Mouse (Mus musculus) frontal cortex, postnatal 36 days (tissue): Measurements from ENCODE around the gene Gpr19.
A peak's percentile ranks its signal among the peaks of the same experiment; 100 is the strongest.

ENCODE experiments used
- DNase-seq, 2 experiments: peaks; one replicate each; pipeline ENCODE4 v3.0.0; 2022; ENCODE audit warnings: low spot score in 2 of 2

The Gpr19 gene

DNA sequence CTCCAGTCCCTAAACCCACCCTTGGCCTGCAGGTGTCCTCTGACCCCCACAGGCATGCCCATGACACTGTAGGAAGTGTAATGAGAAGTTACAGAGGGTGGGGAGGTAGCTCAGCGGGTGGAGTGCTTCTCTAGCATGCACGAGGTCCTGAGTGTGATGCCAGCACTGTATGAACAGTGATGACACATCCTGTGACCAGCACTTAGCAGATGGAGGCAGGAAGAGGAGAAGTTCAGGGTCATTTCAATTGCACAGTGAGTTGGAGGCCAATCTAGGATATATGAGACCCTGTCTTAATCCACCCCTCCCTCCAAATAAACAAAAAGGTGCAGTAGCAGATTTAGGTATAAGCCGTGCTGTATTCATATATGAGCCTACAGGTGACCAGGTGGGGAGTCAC, 48.4 kb downstream of the Gpr19 start:
- DNase-seq, result no peak

DNA sequence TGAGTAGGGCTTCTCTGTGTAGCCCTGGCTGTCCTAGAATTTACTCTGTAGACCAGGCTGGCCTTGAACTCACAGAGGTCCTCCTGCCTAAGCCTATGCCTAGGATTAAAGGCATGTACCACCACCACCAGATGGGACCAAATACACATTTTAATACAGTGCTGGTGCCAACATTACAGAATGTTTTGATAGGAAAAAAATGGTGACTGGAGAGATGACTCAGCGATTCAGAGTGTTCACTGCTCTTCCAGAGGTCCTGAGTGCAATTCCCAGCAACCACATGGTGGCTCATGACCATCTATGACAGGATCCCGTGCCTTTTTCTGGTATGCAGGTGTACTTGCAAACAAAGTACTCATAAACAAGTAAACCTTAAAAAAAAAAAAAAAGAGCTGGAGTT, 48.9 kb downstream of the Gpr19 start:
- no peak for DNase-seq

DNA sequence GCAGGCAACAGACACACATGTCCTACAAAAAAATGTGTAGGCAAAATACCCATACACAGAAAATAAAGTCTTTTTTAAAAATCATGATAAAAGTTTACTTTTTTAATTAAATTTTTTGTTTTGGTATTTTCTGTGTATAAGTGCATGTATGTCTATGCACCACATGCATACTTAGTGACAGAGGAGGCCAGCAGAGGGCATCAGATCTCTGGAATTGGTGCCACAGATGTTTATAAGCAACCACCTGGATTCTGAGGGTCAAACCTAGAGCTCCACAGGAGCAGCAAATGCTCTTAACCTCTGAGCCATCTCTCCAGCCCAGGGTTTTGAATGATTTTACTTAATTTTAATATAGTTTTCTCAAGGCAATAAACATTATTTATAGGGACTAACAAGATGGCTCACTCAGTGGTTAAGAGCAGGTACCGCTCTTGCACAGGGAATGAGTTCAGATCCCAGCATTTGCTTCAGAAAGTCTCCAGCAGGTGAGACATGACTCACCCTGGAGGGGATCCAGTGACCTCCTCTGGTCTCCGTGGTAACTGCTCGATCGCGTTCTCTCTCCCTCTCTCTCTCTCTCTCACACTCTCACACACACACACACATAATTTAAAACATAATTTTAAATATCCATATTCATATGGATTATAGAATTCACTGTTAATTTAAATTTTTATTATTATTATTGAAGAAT, 50.0 kb downstream of the Gpr19 start:
- DNase-seq, result no peak

DNA sequence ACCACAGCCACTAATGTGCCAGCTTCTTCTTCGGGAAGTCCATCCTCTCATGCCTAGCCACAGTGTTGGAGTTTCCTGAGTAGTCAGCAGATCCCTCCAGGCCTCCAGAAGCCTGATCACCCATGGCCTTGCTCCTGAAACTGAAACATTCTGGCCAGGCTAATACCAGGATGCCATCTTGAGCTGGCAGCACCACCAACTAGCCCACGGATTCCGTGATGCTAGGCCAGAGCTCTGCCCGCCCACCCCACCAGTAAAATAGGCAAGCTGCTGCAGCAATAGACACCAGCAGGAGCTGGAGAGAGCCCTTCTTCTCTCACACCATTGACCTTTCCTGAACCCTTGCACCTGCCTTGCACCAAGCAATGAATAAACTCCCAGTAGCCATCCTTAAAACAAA, 50.8 kb downstream of the Gpr19 start:
- no peak for DNase-seq

DNA sequence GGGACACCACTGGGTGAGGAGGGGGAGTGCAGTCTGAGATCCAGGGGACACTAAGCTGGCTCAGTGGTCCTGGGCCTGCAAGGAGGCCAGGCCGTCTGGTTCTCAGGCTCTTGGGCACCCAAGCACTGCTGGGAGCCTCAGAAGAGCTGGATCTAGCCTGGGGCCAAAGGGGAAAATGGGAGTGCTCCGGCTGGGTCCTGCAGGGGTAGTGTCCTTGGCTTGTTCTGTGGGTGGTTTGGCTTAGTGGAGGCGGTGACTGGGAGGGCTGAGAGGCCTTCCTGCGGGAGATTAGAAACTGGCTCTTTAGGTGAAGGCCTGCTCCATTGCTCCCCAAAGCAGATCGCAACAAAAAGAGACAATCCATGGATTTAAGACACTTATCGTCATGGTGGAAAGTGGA, 52.1 kb downstream of the Gpr19 start:
- DNase-seq, result no peak

DNA sequence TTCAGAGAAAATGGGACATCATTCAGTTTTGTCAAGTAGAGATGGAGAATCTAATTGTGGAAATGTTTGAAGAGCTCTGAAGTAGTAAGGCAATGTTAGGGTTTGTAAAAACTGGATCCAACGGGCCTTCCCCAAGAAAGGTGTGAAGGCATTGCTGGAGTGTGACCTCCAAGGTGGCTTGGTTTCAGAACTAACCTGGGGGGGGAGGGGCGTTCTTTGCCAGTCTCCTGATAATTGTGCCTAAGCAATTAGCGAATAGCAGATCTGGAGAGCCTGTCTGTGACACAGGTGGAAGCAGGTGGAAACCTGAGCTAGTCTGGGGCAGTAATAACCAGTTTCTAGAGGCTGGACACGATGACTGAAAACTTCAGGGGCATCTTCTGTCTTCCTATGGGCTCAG, 52.7 kb downstream of the Gpr19 start:
- DNase-seq, result no peak

DNA sequence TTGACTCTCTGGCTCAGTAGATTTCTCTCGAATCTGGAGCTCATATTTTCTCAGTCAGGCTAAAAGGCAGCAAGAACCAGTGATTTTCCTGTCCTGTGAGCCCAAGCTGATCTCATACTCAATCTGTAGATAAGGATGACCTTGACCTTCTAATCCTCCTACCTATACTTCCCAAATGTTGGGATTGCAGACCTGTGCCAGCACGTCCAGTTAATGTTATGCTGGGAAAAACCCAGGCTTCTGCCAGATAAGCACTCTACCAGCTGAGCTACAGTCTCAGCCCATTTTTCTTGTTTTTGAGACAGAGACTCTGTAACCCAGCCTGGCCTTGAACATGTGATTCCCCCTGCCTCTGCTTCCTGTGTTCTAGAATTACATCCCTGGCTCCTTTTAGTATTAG, 58.0 kb downstream of the Gpr19 start:
- DNase-seq, result no peak

DNA sequence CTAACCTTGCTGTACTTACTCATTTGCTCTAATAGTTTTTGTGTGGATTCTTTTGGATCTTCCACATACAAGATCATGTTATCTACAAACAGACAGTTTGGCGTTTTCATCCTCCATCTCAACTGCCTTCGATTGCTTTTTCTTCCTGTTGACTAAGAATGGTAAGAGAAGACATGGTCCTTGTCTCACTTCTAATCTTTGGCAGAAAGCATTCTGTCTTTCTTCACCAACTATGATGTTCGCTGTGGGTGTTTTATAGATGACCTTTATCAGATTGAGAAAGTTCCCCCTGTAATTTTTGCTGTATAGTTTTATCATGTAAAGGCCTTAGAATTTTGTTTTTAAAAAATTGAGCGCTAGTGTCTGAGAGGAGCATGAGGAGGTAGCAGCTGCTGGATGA, 60.3 kb downstream of the Gpr19 start:
- no peak for DNase-seq

DNA sequence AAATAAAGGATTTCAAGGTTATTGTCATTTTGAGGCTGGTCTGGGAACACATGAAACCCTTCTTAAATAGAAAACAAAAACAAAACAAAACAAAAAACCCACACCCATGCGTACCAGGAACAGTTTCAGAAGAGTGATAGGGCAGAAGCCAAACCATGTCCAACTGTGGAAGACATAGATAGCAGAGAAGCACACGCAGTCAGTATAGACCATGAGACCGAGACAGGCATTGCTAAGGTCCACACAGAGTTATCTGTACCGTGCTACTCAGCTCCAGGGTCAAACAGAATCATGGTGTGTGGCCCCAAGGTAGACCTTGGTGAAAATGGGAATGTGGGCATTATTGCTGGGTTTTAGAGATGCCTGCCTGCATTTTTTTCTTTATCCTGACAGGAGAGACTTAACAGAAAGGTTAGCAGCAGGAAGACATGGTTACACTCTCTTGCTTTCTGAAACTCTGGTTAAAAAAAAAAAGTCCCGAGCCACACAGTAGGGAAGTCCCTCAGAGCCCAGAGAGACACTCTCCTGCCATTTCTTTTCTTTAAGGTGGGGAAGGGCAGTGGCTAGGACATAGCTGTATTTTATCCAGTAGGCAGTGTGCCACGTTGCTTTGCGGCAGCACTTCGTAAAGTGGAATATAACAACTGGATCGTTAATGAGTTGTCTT, 63.7 kb downstream of the Gpr19 start:
- no peak for DNase-seq

DNA sequence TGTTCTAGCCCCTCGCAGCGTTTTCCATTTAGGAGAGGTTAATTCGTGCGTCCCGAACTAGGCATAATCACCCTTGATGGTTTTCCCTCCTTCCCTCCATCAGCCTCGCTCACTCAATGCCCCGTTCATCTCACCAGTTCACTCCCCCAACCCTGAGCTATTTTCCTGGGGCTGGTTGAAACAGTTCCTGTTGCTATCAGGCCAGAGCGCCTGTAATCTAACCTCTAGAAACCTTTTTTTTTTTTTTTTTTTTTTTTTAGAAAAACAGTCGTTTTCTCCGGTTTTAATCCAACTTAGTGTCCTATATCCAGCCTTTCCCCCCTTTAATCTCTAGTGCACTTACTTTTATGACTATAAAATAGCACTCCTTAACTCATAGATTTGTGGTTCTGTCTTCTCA, 67.6 kb downstream of the Gpr19 start:
- DNase-seq, result no peak

DNA sequence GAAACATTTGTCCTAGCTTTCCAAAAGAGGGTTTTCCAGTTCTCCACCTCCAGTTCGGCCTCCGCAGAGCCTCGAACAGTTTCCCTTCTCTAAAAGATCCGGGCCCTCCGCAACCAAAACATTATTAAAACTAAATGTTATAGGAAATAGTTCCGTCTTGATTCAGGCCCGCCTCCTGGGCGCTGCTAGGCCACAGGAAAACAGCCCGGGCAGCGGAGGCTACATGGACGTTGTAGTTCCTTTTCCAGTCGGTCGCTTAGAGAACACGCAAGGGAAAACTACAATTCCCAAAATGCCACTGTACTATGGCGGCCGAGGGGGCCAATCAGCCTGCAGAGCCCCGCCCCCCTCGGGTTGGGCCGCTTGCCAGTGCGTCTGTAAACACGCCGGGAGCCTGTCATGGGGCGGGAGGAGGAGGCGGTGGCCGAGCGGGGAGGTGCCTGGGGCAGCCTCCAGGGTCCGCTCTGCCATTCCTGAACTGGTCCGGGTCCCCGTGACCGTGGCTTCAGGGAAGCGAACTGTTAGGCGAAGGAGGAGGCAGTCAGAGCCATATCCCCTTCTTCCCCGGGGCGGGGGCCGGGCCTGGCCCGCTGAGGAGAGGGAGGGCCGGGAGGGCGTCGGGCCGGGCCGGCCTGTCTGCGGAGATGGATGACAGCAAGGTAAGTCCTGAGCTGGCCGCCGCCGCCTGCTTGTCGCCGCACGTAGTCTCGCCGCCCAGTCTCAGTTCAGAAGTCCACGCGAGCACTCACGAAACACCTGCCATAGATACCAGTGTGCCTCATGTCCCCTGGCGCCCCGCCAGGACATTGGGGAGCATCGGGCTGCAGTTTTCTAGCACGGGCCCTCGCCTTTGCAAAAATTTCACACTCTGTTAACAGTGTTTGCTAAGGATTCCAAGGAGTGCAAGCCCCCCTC, 68.3 kb downstream of the Gpr19 start, which contains the start of gene Crebl2:
TSS of gene Crebl2 (plus strand) at position 369 of the 915 bp plus-strand sequence.
- DNase-seq, result peak; percentile 99 to 100

DNA sequence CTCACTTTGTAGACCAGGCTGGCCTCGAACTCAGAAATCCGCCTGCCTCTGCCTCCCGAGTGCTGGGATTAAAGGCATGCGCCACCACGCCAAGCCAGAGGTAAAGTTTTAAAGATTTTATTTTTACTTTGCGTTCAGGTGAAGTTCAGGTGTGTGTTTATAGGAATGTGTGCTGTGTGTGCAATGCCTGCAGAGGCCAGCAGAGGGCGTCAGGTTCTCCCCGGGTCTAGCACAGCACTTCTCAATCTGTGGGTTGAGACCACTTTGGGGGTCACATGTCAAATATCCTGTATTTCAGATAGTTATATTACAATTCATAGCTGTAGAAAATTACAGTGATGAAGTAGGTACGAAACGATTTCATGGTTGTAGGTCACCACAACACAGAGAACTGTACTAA, 75.5 kb downstream of the Gpr19 start:
- no peak for DNase-seq

DNA sequence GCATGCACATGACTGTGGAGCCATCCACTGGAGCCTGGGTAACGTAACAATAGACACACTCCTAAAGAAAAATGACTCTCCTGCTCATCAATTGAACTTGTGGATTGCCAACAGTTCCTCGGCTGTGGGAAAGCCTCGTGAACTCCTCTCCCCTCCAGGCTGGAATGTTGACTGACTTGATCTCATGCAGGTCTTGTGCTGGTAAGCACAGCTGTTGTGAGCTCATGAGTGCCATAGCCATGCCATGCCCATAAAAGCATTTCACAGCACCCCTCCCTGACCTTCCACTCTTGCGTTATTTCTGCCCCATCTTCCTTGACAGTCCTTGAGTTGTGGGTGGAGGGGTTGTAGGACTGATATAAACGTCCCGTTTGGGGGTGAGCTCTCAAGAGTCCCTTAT, 78.0 kb downstream of the Gpr19 start:
- DNase-seq, result no peak

DNA sequence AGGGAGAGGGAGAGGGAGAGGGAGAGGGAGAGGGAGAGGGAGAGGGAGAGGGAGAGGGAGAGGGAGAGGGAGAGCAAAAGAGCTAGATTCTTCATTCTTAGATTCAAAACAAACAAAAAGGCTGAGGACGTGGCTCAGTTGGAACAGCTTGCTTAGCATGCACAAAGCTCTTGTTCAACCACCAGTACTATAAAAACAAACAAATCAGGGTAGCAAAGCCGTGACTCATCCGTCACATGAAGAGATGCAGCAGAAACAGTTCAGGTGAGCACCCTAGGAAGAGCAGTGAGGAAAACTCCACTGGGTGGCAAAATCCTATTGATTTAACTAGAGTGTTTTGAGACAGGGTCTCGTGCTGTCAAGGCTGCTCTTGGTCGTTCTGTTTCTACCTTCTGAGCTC, 78.6 kb downstream of the Gpr19 start:
- no peak for DNase-seq
